Comparison of ENCODE assay signal across 9 mouse cellular contexts in the genomic region with DNA sequence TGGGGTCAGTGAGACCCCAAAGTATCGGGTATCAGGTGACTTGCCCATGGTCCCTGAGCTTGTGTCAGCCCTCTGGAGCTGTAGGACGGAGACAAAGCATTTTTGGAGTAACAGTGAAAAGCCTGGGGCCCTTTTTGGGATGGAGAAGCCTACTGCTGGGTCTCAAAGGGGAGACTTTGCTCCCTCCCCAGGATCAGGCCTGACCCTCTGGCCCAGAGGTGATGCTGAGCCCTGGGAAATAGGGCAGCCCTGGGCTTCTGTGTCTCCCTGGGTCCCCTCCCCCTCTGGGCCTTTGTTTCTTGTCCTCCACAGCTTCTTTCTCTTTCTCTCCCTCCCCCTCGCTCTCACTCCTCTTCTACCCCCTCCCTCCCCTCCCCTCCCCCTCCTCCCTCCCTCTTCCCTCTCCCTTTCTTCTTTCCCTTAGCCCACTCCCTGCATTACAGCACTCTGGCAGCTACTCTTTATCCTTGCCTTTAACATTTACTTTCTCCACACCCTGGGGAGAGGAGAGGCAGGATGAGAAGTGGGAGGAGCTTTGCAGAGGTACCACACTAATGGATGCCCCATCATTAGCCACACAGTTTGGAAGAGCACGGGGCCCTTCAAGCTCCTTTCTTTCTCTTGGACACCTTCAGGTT. TPM values are rescaled to one million over a fixed set of nuclear protein-coding genes. Genes with fewer than 3 reads are reported as not detected.
A peak's percentile ranks its signal among the peaks of the same experiment; 100 is the strongest.
DNase-seq lines count a peak whose midpoint lies in the region; ATAC-seq and TF ChIP-seq lines count a peak whose summit lies in the region.
"Had no signal": no experiment of that assay in that cellular context is flagged by ENCODE, and none has a peak within 500 bp of the region (broad histone marks: within the 10 kb centered on the region; RNA-seq: fewer than 3 reads in every experiment).

No protein-coding gene starts in this region.

- TF ChIP-seq CTCF in layer of hippocampus, adult 2 months (conservative IDR thresholded peaks at IDR 0.05), result no peak

- H3K27ac ChIP-seq in layer of hippocampus, adult 2 months, result peak overlapping the region; percentile 54
- H3K27ac ChIP-seq in embryonic facial prominence, embryonic 11.5 days (replicated peaks; ENCODE audit: low read depth, low read length), result peak overlapping the region; percentile 15; the same call in 1 of the 2 replicates
- H3K27ac ChIP-seq in limb, embryonic 10.5 days, result peak overlapping the region; percentile 85
- 0 out of 2 replicates have a peak overlapping the region, but pooled peaks have one; percentile 7 for H3K27ac ChIP-seq in neural tube, embryonic 12.5 days

- H3K4me2 ChIP-seq in embryonic facial prominence, embryonic 11.5 days (ENCODE audit: low read depth, low read length), result no peak overlapping the region
- no peak overlapping the region; the same call in 1 of the 2 replicates for H3K4me2 ChIP-seq in neural tube, embryonic 12.5 days (replicated peaks)

- no peak overlapping the region for H3K9ac ChIP-seq in embryonic facial prominence, embryonic 11.5 days (replicated peaks; ENCODE audit: low read length)
- H3K9ac ChIP-seq in neural tube, embryonic 12.5 days, result peak overlapping the region; percentile 26; the same call in 1 of the 2 replicates

- no peak overlapping the region for H3K4me3 ChIP-seq in layer of hippocampus, adult 2 months
- no peak overlapping the region for H3K4me3 ChIP-seq in embryonic facial prominence, embryonic 11.5 days (ENCODE audit: low read depth, low read length)
- H3K4me3 ChIP-seq in limb, embryonic 10.5 days, result no peak overlapping the region
- no peak overlapping the region for H3K4me3 ChIP-seq in neural tube, embryonic 12.5 days

- peak; percentile 55 for ATAC-seq in embryonic facial prominence, embryonic 11.5 days (replicated peaks; ENCODE audit: insufficient number of reproducible peaks, low FRiP score, low TSS enrichment, low read depth)
- peak; percentile 45 for ATAC-seq in neural tube, embryonic 12.5 days (ENCODE audit: low FRiP score, low read depth)

- H3K27me3 ChIP-seq in embryonic facial prominence, embryonic 11.5 days (ENCODE audit: control insufficient read depth, insufficient read depth, low read length), result no peaks in the 10 kb centered on the region
- no peaks in the 10 kb centered on the region for H3K27me3 ChIP-seq in limb, embryonic 10.5 days (ENCODE audit: low read depth, poor library complexity, severe bottlenecking)
- no peaks in the 10 kb centered on the region for H3K27me3 ChIP-seq in neural tube, embryonic 12.5 days (replicated peaks)

- WGBS in embryonic facial prominence, embryonic 11.5 days, result 17% methylated on average over 4 of the region's 4 CpGs
- WGBS in limb, embryonic 10.5 days, result 25% methylated on average over 4 of the region's 4 CpGs
- 3% methylated on average over 4 of the region's 4 CpGs for WGBS in neural tube, embryonic 12.5 days

- peaks cover 2% of the 10 kb centered on the region for H3K4me1 ChIP-seq in embryonic facial prominence, embryonic 11.5 days (ENCODE audit: control insufficient read depth, insufficient read depth, low read length)
- H3K4me1 ChIP-seq in limb, embryonic 10.5 days, result peaks cover 72% of the 10 kb centered on the region
- peaks cover 64% of the 10 kb centered on the region for H3K4me1 ChIP-seq in neural tube, embryonic 12.5 days

- H3K36me3 ChIP-seq in embryonic facial prominence, embryonic 11.5 days (replicated peaks; ENCODE audit: control insufficient read depth, insufficient read depth, low read depth, low read length), result no peaks in the 10 kb centered on the region
- peaks cover 3% of the 10 kb centered on the region for H3K36me3 ChIP-seq in limb, embryonic 10.5 days
- peaks cover under 1% of the 10 kb centered on the region; the same call in 1 of the 2 replicates for H3K36me3 ChIP-seq in neural tube, embryonic 12.5 days

- no peak for DNase-seq in layer of hippocampus, adult 2 months (ENCODE audit: low spot score in 2 of 2)
- no peak for DNase-seq in layer of hippocampus, adult 8-10 months (ENCODE audit: low spot score in 2 of 2)
- DNase-seq in embryonic facial prominence, embryonic 11.5 days (ENCODE audit: low spot score), result peak; percentile 49
- no peak for DNase-seq in limb, embryonic 10.5 days (ENCODE audit: low spot score)
- DNase-seq in cerebellum, adult 18-20 months, result no peak
- DNase-seq in yolk sac, embryonic 10.5 days (ENCODE audit: low spot score), result no peak
- DNase-seq in layer of hippocampus, postnatal 25 days (ENCODE audit: extremely low spot score in 1 of 2, low spot score in 1 of 2), result no peak
- DNase-seq: cerebellum, postnatal 36 days had no signal

- H3K9me3 ChIP-seq in embryonic facial prominence, embryonic 11.5 days (replicated peaks; ENCODE audit: control insufficient read depth, low read length), result no peaks in the 10 kb centered on the region
- no peaks in the 10 kb centered on the region for H3K9me3 ChIP-seq in limb, embryonic 10.5 days (replicated peaks)
- no peaks in the 10 kb centered on the region for H3K9me3 ChIP-seq in neural tube, embryonic 12.5 days

RNA-seq across cellular contexts. Expression of a gene that starts 39.1 kb away (rescaled TPM):
- total RNA-seq in layer of hippocampus, adult 2 months (2021), result 10 to 100 TPM; 63.8 to 69.8 TPM
- 10 to 100 TPM; 67.5 to 83.7 (median 75.9) TPM for total RNA-seq in layer of hippocampus, adult 8-10 months (2022)
- 488 and 508 TPM in 2 replicates for polyA plus RNA-seq in embryonic facial prominence, embryonic 11.5 days (2014; fragmentation: Nextera tagmentation; extraction: Ambion mirVana)
- 533 and 582 TPM in 2 replicates for polyA plus RNA-seq in limb, embryonic 10.5 days (2016; fragmentation: Nextera tagmentation; extraction: Ambion mirVana)
- 299 and 313 TPM in 2 replicates for polyA plus RNA-seq in neural tube, embryonic 12.5 days (2016; fragmentation: Nextera tagmentation; extraction: Ambion mirVana)
- total RNA-seq in layer of hippocampus, postnatal 25 days (2021), result 10 to 100 TPM; 62.2 to 67.0 TPM

RNA-seq across cellular contexts. Expression of a gene that starts 51.5 kb away (rescaled TPM):
- 10 to 100 TPM; 21.4 to 27.3 TPM for total RNA-seq in layer of hippocampus, adult 2 months (2021)
- 10 to 100 TPM; 24.3 to 30.2 (median 26.0) TPM for total RNA-seq in layer of hippocampus, adult 8-10 months (2022)
- polyA plus RNA-seq in embryonic facial prominence, embryonic 11.5 days (2014; fragmentation: Nextera tagmentation; extraction: Ambion mirVana), result 16.4 and 17.8 TPM in 2 replicates
- 19.4 and 19.7 TPM in 2 replicates for polyA plus RNA-seq in limb, embryonic 10.5 days (2016; fragmentation: Nextera tagmentation; extraction: Ambion mirVana)
- 24.7 and 26.3 TPM in 2 replicates for polyA plus RNA-seq in neural tube, embryonic 12.5 days (2016; fragmentation: Nextera tagmentation; extraction: Ambion mirVana)
- total RNA-seq in layer of hippocampus, postnatal 25 days (2021), result 10 to 100 TPM; 20.9 to 22.9 TPM

Comparison
In these comparisons a context has a peak if more than half of its experiments do, and no peak if none do; other contexts are left out.
1. H3K27ac ChIP-seq: peak in every context shown above with its lines; median percentile 85 in limb, embryonic 10.5 days; 54 in layer of hippocampus, adult 2 months; 15 in embryonic facial prominence, embryonic 11.5 days; 7 in neural tube, embryonic 12.5 days.